Mouse (Mus musculus): ENCODE measurements around the gene Ifne. TPM values are rescaled to one million over a fixed set of nuclear protein-coding genes. Genes with fewer than 3 reads are reported as not detected.
A peak's percentile ranks its signal among the peaks of the same experiment; 100 is the strongest.

The Ifne gene
- total and polyA plus RNA-seq, 3 experiments: not detected

DNA sequence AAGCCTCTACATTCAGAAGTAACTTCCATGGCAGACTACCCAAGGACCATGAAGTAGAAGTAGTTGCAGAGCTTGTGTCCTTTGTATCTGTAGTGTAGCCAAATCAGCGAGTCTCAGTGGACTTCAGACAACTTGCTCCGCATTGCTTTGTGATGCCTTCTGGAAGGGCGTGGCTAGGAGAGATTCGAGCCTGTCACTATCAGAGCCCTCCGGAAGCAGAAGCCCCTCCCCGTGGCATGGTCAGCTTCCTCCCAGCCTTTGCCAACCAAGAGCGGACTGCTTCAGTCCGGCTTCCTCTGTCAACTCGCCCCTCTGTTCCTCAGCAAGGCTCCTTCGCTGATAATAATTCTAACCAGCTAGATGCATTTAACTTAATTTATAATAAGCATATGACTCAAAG lies 1.8 kb downstream of the Ifne start:
- peak; percentile 54 for DNase-seq (ENCODE audit: low read depth, low spot score)
- Histone ChIP-seq H3K27ac (ENCODE audit: control insufficient read depth, low read depth, low read length) (no peak overlapping the region), H3K4me3 (ENCODE audit: control insufficient read depth in 1 of 2, insufficient read depth in 1 of 2, low read depth in 2 of 2, low read length in 2 of 2) (0 out of 4 replicates have a peak overlapping the region, but pooled peaks of 1 of the 2 experiments have one; percentile 24), H3K79me2 (ENCODE audit: control insufficient read depth, insufficient read depth, low read length, poor library complexity) (no peaks in the 10 kb centered on the region), H3K9ac (ENCODE audit: control insufficient read depth, low read depth, low read length, poor library complexity, severe bottlenecking) (no peak overlapping the region), H3K27me3 (ENCODE audit: control insufficient read depth in 1 of 2, insufficient read depth in 2 of 2, low read length in 2 of 2) (no peaks in the 10 kb centered on the region; a peak in 1 of 4 replicates), H3K4me1 (ENCODE audit: control insufficient read depth in 1 of 2, insufficient read depth in 2 of 2, low read length in 2 of 2) (peaks cover 15 to 20% of the 10 kb centered on the region in 2 experiments), H3K9me3 (replicated peaks; ENCODE audit: insufficient read depth, low read length) (no peaks in the 10 kb centered on the region), H3K36me3 (ENCODE audit: control insufficient read depth in 1 of 2, insufficient read depth in 2 of 2, low read length in 2 of 2) (peaks cover 0 to 15% of the 10 kb centered on the region in 2 experiments; a peak in 2 of 4 replicates)
- no peak for TF ChIP-seq TCF12 (IDR thresholded peaks at IDR 0.05; ENCODE audit: low read depth, low read length)
- TF ChIP-seq HCFC1 (IDR thresholded peaks at IDR 0.05; ENCODE audit: low read depth, low read length): no peak
- TF ChIP-seq CTCF (IDR thresholded peaks at IDR 0.05 in 2 of 3, conservative IDR thresholded peaks at IDR 0.05 in 1 of 3; ENCODE audit: control insufficient read depth in 1 of 3, insufficient read depth in 1 of 3, low read depth in 2 of 3, low read length in 3 of 3, poor library complexity in 1 of 3, severe bottlenecking in 1 of 3): no peak
- TF ChIP-seq NELFE (IDR thresholded peaks at IDR 0.05; ENCODE audit: low read depth, low read length): no peak
- TF ChIP-seq GATA1 (IDR thresholded peaks at IDR 0.05; ENCODE audit: low read depth, low read length): no peak
- no peak for TF ChIP-seq ZMIZ1 (IDR thresholded peaks at IDR 0.05; ENCODE audit: low read depth, low read length)
- TF ChIP-seq ZNF384 (IDR thresholded peaks at IDR 0.05; ENCODE audit: low read depth, low read length): no peak
- no peak for TF ChIP-seq MYB (IDR thresholded peaks at IDR 0.05; ENCODE audit: low read depth, low read length)
- no peak for TF ChIP-seq MYC (IDR thresholded peaks at IDR 0.05; ENCODE audit: low read depth, low read length)
- no peak for TF ChIP-seq MAZ (IDR thresholded peaks at IDR 0.05; ENCODE audit: low read depth, low read length)
- no peak for TF ChIP-seq TAL1 (IDR thresholded peaks at IDR 0.05; ENCODE audit: low read length)
- TF ChIP-seq MXI1 (IDR thresholded peaks at IDR 0.05; ENCODE audit: low read depth, low read length): no peak
- no peak for TF ChIP-seq USF1 (IDR thresholded peaks at IDR 0.05; ENCODE audit: low read depth, low read length)
- no peak for TF ChIP-seq KAT2A (conservative IDR thresholded peaks at IDR 0.05; ENCODE audit: low read depth, low read length)
- no peak for TF ChIP-seq POLR2AphosphoS5 (IDR thresholded peaks at IDR 0.05; ENCODE audit: borderline replicate concordance, low read depth, low read length)
- TF ChIP-seq RAD21 (IDR thresholded peaks at IDR 0.05; ENCODE audit: low read depth, low read length): no peak
- TF ChIP-seq BHLHE40 (IDR thresholded peaks at IDR 0.05; ENCODE audit: borderline replicate concordance, low read depth, low read length): no peak

DNA sequence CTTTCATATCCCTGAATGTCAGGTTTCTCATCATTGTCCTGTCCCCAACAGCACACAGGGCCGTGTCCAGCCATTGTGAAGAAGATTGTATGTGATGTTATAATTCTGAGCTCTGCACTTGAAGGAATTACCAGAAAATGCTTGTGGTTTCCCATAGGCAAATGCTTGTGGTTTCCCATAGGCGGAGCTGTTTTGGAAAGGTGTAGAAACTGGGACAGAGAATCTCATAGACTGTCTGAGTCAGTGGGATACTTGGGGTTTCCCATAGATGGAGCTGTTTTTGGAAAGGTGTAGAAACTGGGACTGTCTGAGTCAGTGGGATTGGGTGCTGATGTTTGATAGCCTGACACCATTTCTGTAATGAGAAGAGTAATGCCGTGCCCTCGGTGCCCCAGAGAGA lies 3.5 kb downstream of the Ifne start:
- H3K27ac ChIP-seq (ENCODE audit: control insufficient read depth, low read depth, low read length): no peak overlapping the region
- no peak overlapping the region for H3K9ac ChIP-seq (ENCODE audit: control insufficient read depth, low read depth, low read length, poor library complexity, severe bottlenecking)
- H3K4me3 ChIP-seq (ENCODE audit: control insufficient read depth in 1 of 2, insufficient read depth in 1 of 2, low read depth in 2 of 2, low read length in 2 of 2): no peak overlapping the region
- DNase-seq (ENCODE audit: low read depth, low spot score): no peak
- H3K79me2 ChIP-seq (ENCODE audit: control insufficient read depth, insufficient read depth, low read length, poor library complexity): no peaks in the 10 kb centered on the region
- peaks cover 15 to 20% of the 10 kb centered on the region in 2 experiments for H3K4me1 ChIP-seq (ENCODE audit: control insufficient read depth in 1 of 2, insufficient read depth in 2 of 2, low read length in 2 of 2)
- no peaks in the 10 kb centered on the region; a peak in 1 of 4 replicates for H3K27me3 ChIP-seq (ENCODE audit: control insufficient read depth in 1 of 2, insufficient read depth in 2 of 2, low read length in 2 of 2)
- TF ChIP-seq MEF2A (IDR thresholded peaks at IDR 0.05; ENCODE audit: extremely low read depth, insufficient replicate concordance, low read depth, low read length, poor library complexity, severe bottlenecking): no peak
- no peak for TF ChIP-seq MAX (IDR thresholded peaks at IDR 0.05; ENCODE audit: low read length)
- TF ChIP-seq CTCF (IDR thresholded peaks at IDR 0.05 in 2 of 3, conservative IDR thresholded peaks at IDR 0.05 in 1 of 3; ENCODE audit: control insufficient read depth in 1 of 3, insufficient read depth in 1 of 3, low read depth in 2 of 3, low read length in 3 of 3, poor library complexity in 1 of 3, severe bottlenecking in 1 of 3): no peak; a peak in 1 of 6 replicates
- no peak for TF ChIP-seq ETS1 (IDR thresholded peaks at IDR 0.05; ENCODE audit: low read depth, low read length)
- no peak for TF ChIP-seq GATA1 (IDR thresholded peaks at IDR 0.05; ENCODE audit: low read depth, low read length)
- TF ChIP-seq NELFE (IDR thresholded peaks at IDR 0.05; ENCODE audit: low read depth, low read length): no peak
- TF ChIP-seq POLR2A (IDR thresholded peaks at IDR 0.05; ENCODE audit: control insufficient read depth in 1 of 2, insufficient read depth in 1 of 2, low read depth in 1 of 2, low read length in 2 of 2, poor library complexity in 1 of 2): no peak
- no peak for TF ChIP-seq E2F4 (IDR thresholded peaks at IDR 0.05; ENCODE audit: borderline replicate concordance, low read depth, low read length)
- TF ChIP-seq GABPA (IDR thresholded peaks at IDR 0.05; ENCODE audit: low read depth, low read length): no peak
- no peak for TF ChIP-seq CHD2 (IDR thresholded peaks at IDR 0.05; ENCODE audit: low read length)
- TF ChIP-seq ZKSCAN1 (IDR thresholded peaks at IDR 0.05; ENCODE audit: low read depth, low read length): no peak
- TF ChIP-seq NRF1 (IDR thresholded peaks at IDR 0.05; ENCODE audit: insufficient read depth, low read depth, low read length, poor library complexity, severe bottlenecking): no peak
- no peak for TF ChIP-seq RAD21 (IDR thresholded peaks at IDR 0.05; ENCODE audit: low read depth, low read length)
- no peak for TF ChIP-seq ZNF384 (IDR thresholded peaks at IDR 0.05; ENCODE audit: low read depth, low read length)
- no peak for TF ChIP-seq SMC3 (IDR thresholded peaks at IDR 0.05; ENCODE audit: low read depth, low read length)
- no peak for TF ChIP-seq BHLHE40 (IDR thresholded peaks at IDR 0.05; ENCODE audit: borderline replicate concordance, low read depth, low read length)
- TF ChIP-seq MAFK (IDR thresholded peaks at IDR 0.05; ENCODE audit: borderline replicate concordance, low read depth, low read length): no peak
- no peak for TF ChIP-seq ELF1 (IDR thresholded peaks at IDR 0.05; ENCODE audit: low read depth, low read length)
- H3K9me3 ChIP-seq (replicated peaks; ENCODE audit: insufficient read depth, low read length): no peaks in the 10 kb centered on the region
- H3K36me3 ChIP-seq (ENCODE audit: control insufficient read depth in 1 of 2, insufficient read depth in 2 of 2, low read length in 2 of 2): peaks cover 0 to 15% of the 10 kb centered on the region in 2 experiments; a peak in 2 of 4 replicates
